Mouse (Mus musculus): ENCODE results near the gene Chmp3.

DNA sequence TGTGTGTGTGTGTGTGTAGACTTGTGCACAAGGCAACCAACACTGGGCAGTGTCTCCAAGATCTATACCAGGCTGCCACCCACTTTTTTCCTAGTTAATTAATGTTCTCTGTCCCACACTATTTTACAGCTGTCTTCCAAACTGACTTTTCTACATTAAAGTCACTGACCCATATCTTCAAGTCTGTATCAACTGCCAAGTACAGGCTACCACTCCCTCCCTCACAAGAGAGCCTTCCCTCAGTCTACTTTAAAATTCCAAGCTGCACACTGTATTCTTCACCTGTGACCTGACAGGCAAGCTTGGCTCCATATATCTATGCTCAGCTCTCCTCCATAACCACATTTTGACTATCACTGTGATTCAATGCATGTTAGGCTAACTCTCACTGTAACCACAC lies 69.6 kb downstream of the Chmp3 start:
- no peak for TF ChIP-seq CTCF (IDR thresholded peaks at IDR 0.05; ENCODE audit: control insufficient read depth, insufficient read depth, insufficient read length)
- TF ChIP-seq MAX (IDR thresholded peaks at IDR 0.05) = no peak
- no peak for TF ChIP-seq USF1 (IDR thresholded peaks at IDR 0.05; ENCODE audit: low read depth)
- no peak for TF ChIP-seq MYOG (IDR thresholded peaks at IDR 0.05; ENCODE audit: control insufficient read depth, extremely low read depth, insufficient read length)

Measured in C2C12 (cell line).